Mouse (Mus musculus) regulatory T cell (primary cell): ENCODE results near the gene D10Wsu102e.

Source experiments
- in situ Hi-C: fragments of 300-600 bp; cut with MboI, MseI; formaldehyde crosslinking; loops from one replicate; pipeline ENCODE4 v1.15.1; 2025; ENCODE audit warnings: high pct_unique_total_duplicates

Gene D10Wsu102e

DNA sequence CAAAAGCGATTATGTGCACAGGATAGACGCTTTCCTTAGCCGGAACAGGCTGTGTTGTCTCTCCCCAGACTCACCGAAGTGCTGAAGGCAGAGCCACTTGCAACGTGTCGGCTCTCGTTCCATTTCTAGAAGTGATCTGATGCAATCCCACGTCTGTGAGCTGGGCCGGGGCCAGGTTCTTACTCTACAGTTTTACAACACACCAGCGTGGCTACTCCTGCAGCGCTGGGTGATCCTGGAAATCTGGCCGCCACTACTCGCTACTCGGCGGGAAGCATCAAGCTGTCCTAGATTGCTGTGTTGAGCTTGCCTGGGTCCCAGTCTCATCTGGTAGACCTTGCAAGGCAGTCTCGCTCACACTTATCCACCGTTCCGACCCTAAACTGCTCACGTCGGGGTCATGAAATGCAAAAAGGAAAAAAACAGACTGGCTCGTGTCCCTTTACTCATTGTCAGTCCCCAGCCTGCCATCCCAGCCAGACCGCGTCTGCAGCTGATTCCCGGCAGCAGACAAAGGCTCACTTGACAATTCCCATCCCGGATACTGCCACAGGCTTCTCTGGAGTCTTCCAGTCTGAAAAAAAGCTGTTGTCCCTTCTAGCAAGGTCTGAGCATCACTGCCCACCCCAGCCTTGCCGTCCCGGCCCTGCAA lies 173.4 kb downstream of the D10Wsu102e start:
- in situ Hi-C loops: loop anchor here (25.0 kb wide), 1 partner anchor 871 kb away; no protein-coding TSS in a partner anchor

DNA sequence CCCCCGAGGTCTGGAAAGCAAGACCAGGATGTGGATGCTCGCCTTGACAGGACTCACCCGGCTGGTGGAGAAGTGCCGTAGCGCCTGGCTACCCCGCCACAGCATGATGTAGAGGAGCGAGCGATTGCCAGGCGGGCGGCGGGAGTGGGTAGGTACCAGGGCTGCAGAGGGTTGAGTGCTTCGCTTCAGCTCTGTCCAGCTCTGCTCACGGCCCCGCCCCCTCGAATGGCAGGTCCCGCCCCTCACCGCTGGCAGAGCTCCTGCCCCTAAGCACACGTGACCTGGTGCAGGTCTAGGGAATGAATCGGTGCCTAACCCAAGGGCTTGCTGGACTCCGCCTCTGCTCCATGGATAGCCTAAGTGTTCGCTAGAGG lies 173.9 kb downstream of the D10Wsu102e start, which contains the start of gene Aldh1l2:
Gene Aldh1l2 (minus strand): TSS at position 231 of the 374 bp plus-strand sequence.
- in situ Hi-C loops: loop anchor here (25.0 kb wide), 1 partner anchor 872 kb away; no protein-coding TSS in a partner anchor

- in situ Hi-C loops: loop anchor here (5.0 to 25.0 kb wide), 2 partner anchors 289 to 874 kb away; no protein-coding TSS in a partner anchor
Observed at GRCm38 (mm10) chr10:83536436-83536835, 176.4 kb downstream of the D10Wsu102e start.
